Mouse (Mus musculus) embryo, embryonic 11 days (tissue): Measurements from ENCODE around the gene Slc5a4a.

Experiments
- DNase-seq: peaks from one replicate; pipeline ENCODE4 v3.0.0-alpha.2; 2015

Gene Slc5a4a

GRCm38 (mm10) chr10:76225944-76226343, 78.7 kb downstream of the Slc5a4a start:
- no peak for DNase-seq

GRCm38 (mm10) chr10:76229627-76230026, 82.4 kb downstream of the Slc5a4a start:
- no peak for DNase-seq

DNA sequence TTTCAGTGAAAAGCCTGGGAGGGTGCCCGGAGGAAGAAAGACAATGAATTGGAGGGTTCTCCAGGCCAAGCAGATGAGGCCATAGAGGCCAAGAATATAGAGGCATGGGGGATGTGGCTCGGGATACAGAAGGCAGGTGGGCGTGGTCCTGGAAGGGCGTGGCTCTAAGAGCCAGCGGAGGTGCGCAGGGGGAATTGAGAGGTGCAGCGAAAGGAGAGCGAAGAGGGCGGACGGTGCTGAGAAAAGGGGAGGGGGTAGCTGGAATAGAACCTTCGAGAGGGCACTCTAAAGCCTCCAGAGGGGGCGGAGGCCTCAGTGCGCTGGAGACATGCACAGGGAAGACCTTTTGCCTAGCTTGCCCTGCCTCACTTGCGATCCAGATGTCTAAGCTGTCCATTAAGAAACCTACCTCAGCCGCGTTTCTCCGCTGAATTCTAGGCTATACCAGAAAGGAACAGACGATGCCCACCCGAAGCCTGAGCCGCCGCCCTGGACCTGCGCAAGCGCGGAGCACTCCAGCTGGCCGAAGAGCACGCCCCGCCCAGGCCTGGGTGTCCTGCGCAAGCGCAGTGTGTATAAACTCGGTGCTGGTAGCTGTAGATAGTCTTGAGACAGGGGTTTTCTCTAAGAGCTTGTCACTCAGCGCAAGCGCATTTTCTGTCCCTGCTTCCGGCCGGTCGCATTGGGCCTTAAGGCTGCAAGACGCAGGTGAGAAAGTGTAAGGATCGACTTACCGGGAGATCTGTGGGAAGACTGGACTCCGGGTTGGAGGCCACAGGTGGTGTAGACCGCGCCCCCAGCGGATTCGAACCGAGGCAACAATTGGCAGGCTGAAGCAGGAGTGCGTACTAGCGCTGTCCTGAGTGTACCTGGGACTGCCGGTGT, 90.3 kb downstream of the Slc5a4a start, which contains the start of gene Prmt2:
Gene Prmt2 (minus strand): TSS at position 525 of the 885 bp plus-strand sequence.
- DNase-seq, result peak; percentile 96
